Mouse (Mus musculus) MEL (cell line): Measurements from ENCODE around the gene Chmp5.

Experiments
- CTCF ChIP-seq, 3 experiments: IDR thresholded peaks in 2 of 3; conservative IDR thresholded peaks in 1 of 3; 2 replicates each; pipeline ENCODE4 v1.5.1; 2011 to 2012; ENCODE audit warnings: low read length in 3 of 3, low read depth in 2 of 3, mild to moderate bottlenecking in 2 of 3, improper control_type of control experiment in 1 of 3, inconsistent platforms in 1 of 3, mixed read lengths in 1 of 3, moderate library complexity in 1 of 3; ENCODE audit not compliant: control insufficient read depth in 1 of 3, insufficient read depth in 1 of 3, poor library complexity in 1 of 3, severe bottlenecking in 1 of 3
- EP300 ChIP-seq, 2 experiments: IDR thresholded peaks; 2 replicates each; pipeline ENCODE4 v1.6.1; 2011; ENCODE audit warnings: improper control_type of control experiment in 2 of 2, low read length in 2 of 2, low read depth in 1 of 2, mild to moderate bottlenecking in 1 of 2
- GABPA ChIP-seq: IDR thresholded peaks from 2 replicates; pipeline ENCODE4 v1.6.1; 2012; ENCODE audit warnings: low read depth, mild to moderate bottlenecking, inconsistent platforms, low read length, improper control_type of control experiment, moderate library complexity
- GATA1 ChIP-seq: IDR thresholded peaks from 2 replicates; pipeline ENCODE4 v1.6.1; 2011; ENCODE audit warnings: low read depth, low read length, improper control_type of control experiment
- POLR2AphosphoS2 ChIP-seq: IDR thresholded peaks from 2 replicates; pipeline ENCODE4 v1.6.1; 2011; ENCODE audit warnings: low read length, improper control_type of control experiment
- POLR2AphosphoS5 ChIP-seq: IDR thresholded peaks from 2 replicates; pipeline ENCODE4 v1.6.1; 2012; ENCODE audit warnings: low read depth, borderline replicate concordance, mild to moderate bottlenecking, inconsistent platforms, low read length, moderate library complexity, mixed read lengths
- RAD21 ChIP-seq: IDR thresholded peaks from 2 replicates; pipeline ENCODE4 v1.6.1; 2011; ENCODE audit warnings: mild to moderate bottlenecking, low read depth, low read length, improper control_type of control experiment
- USF1 ChIP-seq: IDR thresholded peaks from 2 replicates; pipeline ENCODE4 v1.6.1; 2014; ENCODE audit warnings: low read depth, mild to moderate bottlenecking, inconsistent platforms, low read length, improper control_type of control experiment, moderate library complexity

DNA sequence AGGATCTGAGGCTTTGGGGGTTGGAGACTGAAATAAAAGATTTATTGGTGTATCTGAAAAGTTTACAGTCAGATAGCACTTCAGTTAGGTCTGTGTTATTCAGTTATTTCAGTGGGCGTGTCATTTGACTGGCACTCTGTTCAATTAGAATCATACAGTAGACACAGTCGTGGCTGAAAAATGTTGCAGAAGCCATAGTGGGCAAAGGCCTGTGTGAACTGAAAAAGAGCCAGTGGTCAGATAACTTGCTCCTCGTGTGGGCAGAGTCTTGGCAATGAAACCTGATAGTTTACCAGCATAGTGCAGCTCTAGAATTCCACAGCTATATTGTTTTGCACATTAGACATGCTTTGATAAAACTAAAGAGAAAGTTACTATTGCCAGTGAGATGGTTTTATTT is 34.3 kb downstream of the Chmp5 start:
- TF ChIP-seq GABPA (no peak), USF1 (no peak), GATA1 (no peak), CTCF (IDR thresholded peaks at IDR 0.05 in 2 of 3, conservative IDR thresholded peaks at IDR 0.05 in 1 of 3; ENCODE audit: control insufficient read depth in 1 of 3, insufficient read depth in 1 of 3, low read depth in 2 of 3, low read length in 3 of 3, poor library complexity in 1 of 3, severe bottlenecking in 1 of 3) (no peak), POLR2AphosphoS2 (no peak), POLR2AphosphoS5 (no peak), RAD21 (no peak), EP300 (IDR thresholded peaks at IDR 0.05; ENCODE audit: low read depth in 1 of 2, low read length in 2 of 2) (no peak)
